Mouse (Mus musculus): Measurements from ENCODE around the gene Crlf2.

DNA sequence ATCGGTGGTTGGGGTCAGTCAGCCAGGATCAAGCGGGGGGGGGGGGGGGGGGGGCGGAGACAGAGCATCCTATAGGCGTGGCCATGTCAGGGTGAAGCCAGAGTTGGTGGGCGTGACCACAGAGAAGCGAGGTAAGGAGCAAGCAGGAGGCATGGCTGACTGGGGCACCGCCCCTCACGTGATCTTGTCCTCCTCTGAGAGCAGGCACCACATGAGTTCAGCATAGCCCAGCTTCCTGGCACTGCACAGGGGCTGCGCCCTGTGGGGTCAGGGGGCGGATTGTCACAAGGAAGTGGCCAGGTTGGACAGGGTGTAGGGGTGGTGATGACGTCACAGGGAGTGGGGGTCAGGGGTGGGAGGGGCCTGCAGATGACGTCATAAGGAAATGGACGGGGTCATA, 6.7 kb downstream of the Crlf2 start:
- TF ChIP-seq CTCF (conservative IDR thresholded peaks at IDR 0.05 in 1 of 2, IDR thresholded peaks at IDR 0.05 in 1 of 2; ENCODE audit: low read depth in 2 of 2, low read length in 2 of 2) (no peak), EP300 (IDR thresholded peaks at IDR 0.05; ENCODE audit: low read length) (no peak), ELF1 (IDR thresholded peaks at IDR 0.05; ENCODE audit: low read depth, low read length) (no peak), MYC (IDR thresholded peaks at IDR 0.05; ENCODE audit: low read depth, low read length) (no peak), POLR2AphosphoS2 (IDR thresholded peaks at IDR 0.05; ENCODE audit: low read depth, low read length) (no peak), PAX5 (IDR thresholded peaks at IDR 0.05; ENCODE audit: low read length) (no peak), POLR2A (IDR thresholded peaks at IDR 0.05; ENCODE audit: low read depth, low read length) (no peak), CHD1 (IDR thresholded peaks at IDR 0.05; ENCODE audit: low read depth, low read length) (no peak)

All from CH12.LX (cell line).